Mouse (Mus musculus): ENCODE results near the gene Ifi211. TPM values are rescaled to one million over a fixed set of nuclear protein-coding genes. Genes with fewer than 3 reads are reported as not detected.

The Ifi211 gene
- polyA plus RNA-seq, 1 experiment from 2014 or later, result 0.46 TPM

Other genes with a start within 250 kb of the Ifi211 start
- not detected in 2 replicates for gene Ifi208, start 239.4 kb downstream of the Ifi211 start, polyA plus RNA-seq (2015; fragmentation: Nextera tagmentation; extraction: Ambion mirVana)
- gene Ifi207, start 171.3 kb downstream of the Ifi211 start, polyA plus RNA-seq (2015; fragmentation: Nextera tagmentation; extraction: Ambion mirVana), result 0.34 and 0.66 TPM in 2 replicates
- 0.45 and 0.57 TPM in 2 replicates for gene Ifi204, start 146.1 kb downstream of the Ifi211 start, polyA plus RNA-seq (2015; fragmentation: Nextera tagmentation; extraction: Ambion mirVana)
- gene Mndal, start 29.4 kb upstream of the Ifi211 start, polyA plus RNA-seq (2015; fragmentation: Nextera tagmentation; extraction: Ambion mirVana), result 1.3 and 2.0 TPM in 2 replicates
- gene Ifi203, start 29.6 kb upstream of the Ifi211 start, polyA plus RNA-seq (2015; fragmentation: Nextera tagmentation; extraction: Ambion mirVana), result 0.65 and 1.2 TPM in 2 replicates
- gene Ifi202b, start 69.7 kb upstream of the Ifi211 start, polyA plus RNA-seq (2015; fragmentation: Nextera tagmentation; extraction: Ambion mirVana), result 0.11 TPM in 1 of 2 replicates, not detected in the other
- gene Ifi205, start 118.8 kb upstream of the Ifi211 start, polyA plus RNA-seq (2015; fragmentation: Nextera tagmentation; extraction: Ambion mirVana), result not detected in 2 replicates
- not detected in 2 replicates for gene Olfr433, start 127.7 kb upstream of the Ifi211 start, polyA plus RNA-seq (2015; fragmentation: Nextera tagmentation; extraction: Ambion mirVana)
- not detected in 2 replicates for gene Olfr432, start 136.2 kb upstream of the Ifi211 start, polyA plus RNA-seq (2015; fragmentation: Nextera tagmentation; extraction: Ambion mirVana)
- gene Olfr430, start 153.6 kb upstream of the Ifi211 start, polyA plus RNA-seq (2015; fragmentation: Nextera tagmentation; extraction: Ambion mirVana), result not detected in 2 replicates
- not detected in 2 replicates for gene Olfr429, start 171.3 kb upstream of the Ifi211 start, polyA plus RNA-seq (2015; fragmentation: Nextera tagmentation; extraction: Ambion mirVana)
- gene Olfr427, start 183.8 kb upstream of the Ifi211 start, polyA plus RNA-seq (2015; fragmentation: Nextera tagmentation; extraction: Ambion mirVana), result not detected in 2 replicates
- gene Olfr231, start 208.1 kb upstream of the Ifi211 start, polyA plus RNA-seq (2015; fragmentation: Nextera tagmentation; extraction: Ambion mirVana), result not detected in 2 replicates
- gene Olfr424, start 218.5 kb upstream of the Ifi211 start, polyA plus RNA-seq (2015; fragmentation: Nextera tagmentation; extraction: Ambion mirVana), result not detected in 2 replicates
- gene Olfr420, start 242.6 kb upstream of the Ifi211 start, polyA plus RNA-seq (2015; fragmentation: Nextera tagmentation; extraction: Ambion mirVana), result not detected in 2 replicates

Data from hindbrain, embryonic 16.5 days (tissue).